Comparison of ENCODE assay signal across 19 mouse cellular contexts in the genomic region with DNA sequence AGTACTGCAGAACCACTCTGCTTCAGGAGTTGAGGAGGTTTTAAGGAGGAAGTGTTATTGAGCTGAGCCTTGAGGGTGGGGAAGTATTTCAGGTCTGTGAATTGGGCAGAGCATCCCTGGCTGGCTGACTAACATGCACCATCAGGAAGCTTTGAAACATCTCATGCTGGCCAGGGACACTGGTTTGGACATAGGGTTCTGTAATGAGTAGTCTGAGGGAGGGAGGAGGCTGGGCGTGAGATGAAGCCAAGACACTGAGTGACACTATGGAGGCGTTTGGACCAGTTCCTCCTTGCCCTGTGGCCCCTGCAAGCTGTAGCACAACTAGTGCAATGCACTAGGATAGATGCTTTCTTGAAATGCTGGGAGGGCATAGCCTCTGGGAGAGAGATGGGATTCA. TPM values are rescaled to one million over a fixed set of nuclear protein-coding genes. Genes with fewer than 3 reads are reported as not detected.
DNase-seq lines count a peak whose midpoint lies in the region; ATAC-seq and TF ChIP-seq lines count a peak whose summit lies in the region.
"Had no signal": no experiment of that assay in that cellular context is flagged by ENCODE, and none has a peak within 500 bp of the region (broad histone marks: within the 10 kb centered on the region; RNA-seq: fewer than 3 reads in every experiment).

No protein-coding gene starts in this region.

- no peak overlapping the region for H3K4me3 ChIP-seq in left cerebral cortex, adult 2 months
- H3K4me3 ChIP-seq in midbrain, embryonic 13.5 days (replicated peaks): 0 out of 2 replicates have a peak overlapping the region, but pooled peaks have one; percentile 4
- H3K4me3 ChIP-seq: embryonic facial prominence, embryonic 15.5 days; myocyte had no signal

- ATAC-seq in midbrain, embryonic 13.5 days: no peak
- ATAC-seq: forebrain, embryonic 16.5 days; intestine, embryonic 16.5 days had no signal

- H3K4me1 ChIP-seq in midbrain, embryonic 13.5 days (replicated peaks): peaks cover 90% of the 10 kb centered on the region

- no peaks in the 10 kb centered on the region for H3K27me3 ChIP-seq in midbrain, embryonic 13.5 days

- H3K9me3 ChIP-seq in midbrain, embryonic 13.5 days: no peaks in the 10 kb centered on the region
- H3K9me3 ChIP-seq: embryonic facial prominence, embryonic 15.5 days had no signal

- intact Hi-C loops in left cerebral cortex, adult 2 months (cut with DNase I): no loop called here
- intact Hi-C loops in left cerebral cortex, postnatal 25 days (cut with DNase I): no loop called here

- H3K9ac ChIP-seq in midbrain, embryonic 13.5 days (replicated peaks): peak overlapping the region; percentile 5; the same call in 1 of the 2 replicates
- H3K9ac ChIP-seq: embryonic facial prominence, embryonic 15.5 days had no signal

- peak overlapping the region; percentile 33 for H3K27ac ChIP-seq in left cerebral cortex, adult 2 months
- peak overlapping the region; percentile 91 for H3K27ac ChIP-seq in midbrain, embryonic 13.5 days
- H3K27ac ChIP-seq: embryonic facial prominence, embryonic 15.5 days had no signal

- H3K4me2 ChIP-seq in midbrain, embryonic 13.5 days (replicated peaks): peak overlapping the region; percentile 78
- H3K4me2 ChIP-seq: embryonic facial prominence, embryonic 15.5 days had no signal

- H3K36me3 ChIP-seq in midbrain, embryonic 13.5 days: peaks cover 8% of the 10 kb centered on the region
- H3K36me3 ChIP-seq: embryonic facial prominence, embryonic 15.5 days had no signal

- peak; percentile 64 for DNase-seq in cerebellum, adult 11-12 months
- no peak for DNase-seq in cerebellum, postnatal 4 days (ENCODE audit: low spot score in 2 of 2)
- no peak for DNase-seq in left cerebral cortex, adult 2 months (ENCODE audit: extremely low spot score in 1 of 2, low spot score in 2 of 2)
- no peak for DNase-seq in left cerebral cortex, postnatal 25 days (ENCODE audit: low spot score in 2 of 2)
- no peak for DNase-seq in spleen, postnatal 36 days (ENCODE audit: low spot score in 2 of 2)
- no peak for DNase-seq in right cerebral cortex, postnatal 25 days
- DNase-seq in right cerebral cortex, postnatal 36 days (ENCODE audit: low spot score in 2 of 2): no peak
- DNase-seq: adrenal gland, adult 8-10 months; gastrocnemius, postnatal 10 days; heart, postnatal 10 days; liver; lung, adult 2 months; lung, postnatal 4 days; right cerebral cortex, postnatal 14 days had no signal

- 60% methylated on average over 2 of the region's 2 CpGs for WGBS in midbrain, embryonic 13.5 days

- no peak for TF ChIP-seq CTCF in left cerebral cortex, adult 2 months (IDR thresholded peaks at IDR 0.05)

RNA-seq across cellular contexts. Expression of a gene that starts 5.4 kb away (rescaled TPM):
- 10 to 100 TPM; 53.9 to 60.1 TPM for total RNA-seq in left cerebral cortex, adult 2 months (2021)
- 10 to 100 TPM; 60.0 to 61.6 TPM for total RNA-seq in left cerebral cortex, postnatal 25 days (2021)
- 79.2 and 82.5 TPM in 2 replicates for polyA plus RNA-seq in midbrain, embryonic 13.5 days (2015; fragmentation: Nextera tagmentation; extraction: Ambion mirVana)
